Mouse (Mus musculus) intestine, embryonic 14.5 days (tissue): ENCODE data around the gene Dock4. TPM values are rescaled to one million over a fixed set of nuclear protein-coding genes. Genes with fewer than 3 reads are reported as not detected.

Experiments used
- ATAC-seq: fragments of 200-750 bp; cut with Nextera tagmentation; replicated peaks from 2 replicates; pipeline ENCODE4 v1.8.0; 2017; ENCODE audit warnings: low read depth, moderate number of reproducible peaks, moderate TSS enrichment, moderate library complexity; ENCODE audit not compliant: low FRiP score, low TSS enrichment
- DNase-seq: peaks from one replicate; pipeline ENCODE4 v3.0.0-alpha.2; 2018; ENCODE audit warnings: low spot score
- H3K27ac ChIP-seq: fragments of 300-500 bp; sonication (generic); 2 replicates; pipeline ENCODE4 v1.5.1; 2014; ENCODE audit warnings: low read depth, mild to moderate bottlenecking, control low read depth
- H3K27me3 ChIP-seq: fragments of 300-500 bp; sonication (generic); replicated peaks from 2 replicates; pipeline ENCODE4 v1.6.1; 2014; ENCODE audit warnings: low read length, control low read depth; ENCODE audit not compliant: control insufficient read depth, insufficient read depth
- H3K36me3 ChIP-seq: fragments of 300-500 bp; sonication (generic); 2 replicates; pipeline ENCODE4 v1.6.1; 2014; ENCODE audit warnings: low read length, control low read depth; ENCODE audit not compliant: control insufficient read depth, insufficient read depth
- H3K4me1 ChIP-seq: fragments of 300-500 bp; sonication (generic); replicated peaks from 2 replicates; pipeline ENCODE4 v1.6.1; 2014; ENCODE audit warnings: low read length, control low read depth, mixed read lengths; ENCODE audit not compliant: control insufficient read depth, insufficient read depth
- H3K4me2 ChIP-seq: fragments of 300-500 bp; sonication (generic); 2 replicates; pipeline ENCODE4 v1.6.1; 2014; ENCODE audit warnings: low read length
- H3K4me3 ChIP-seq: fragments of 300-500 bp; sonication (generic); 2 replicates; pipeline ENCODE4 v1.5.1; 2014; ENCODE audit warnings: low read depth, low read length, control low read depth, mixed read lengths
- H3K9ac ChIP-seq: fragments of 300-500 bp; sonication (generic); 2 replicates; pipeline ENCODE4 v1.6.1; 2014; ENCODE audit warnings: mild to moderate bottlenecking, low read length
- H3K9me3 ChIP-seq: fragments of 300-500 bp; sonication (generic); 2 replicates; pipeline ENCODE4 v1.6.1; 2016; ENCODE audit warnings: low read length, control low read depth; ENCODE audit not compliant: control insufficient read depth
- WGBS: fragments of 180-500 bp; shearing (Covaris S2); extraction: QIAGEN DNeasy Blood & Tissue Kit; methylation state at CpG from one replicate; pipeline ENCODE4 v1.1.7; 2014; 5-methylcytosine and 5-hydroxymethylcytosine counted together
- polyA plus RNA-seq: library from polyadenylated mRNA; unstranded; fragments of >200 nt; fragmentation: Nextera tagmentation; extraction: Ambion mirVana; gene quantifications from 2 replicates; pipeline ENCODE4 v1.2.1, GENCODE M21; 2014

The Dock4 gene
- polyA plus RNA-seq, 1 experiment from 2014 or later, result 10.6 TPM

GRCm38 (mm10) chr12:40537826-40538225 lies 92.1 kb downstream of the Dock4 start:
- H3K9ac ChIP-seq, result no peak overlapping the region
- 92% methylated on average over 1 of the region's 1 CpGs for WGBS
- DNase-seq (no peak), ATAC-seq (no peak)
- H3K4me2 ChIP-seq, result no peak overlapping the region
- H3K36me3 ChIP-seq, result no peaks in the 10 kb centered on the region
- H3K27ac ChIP-seq, result no peak overlapping the region
- no peaks in the 10 kb centered on the region for H3K27me3 ChIP-seq
- H3K4me3 ChIP-seq, result no peak overlapping the region
- no peaks in the 10 kb centered on the region for H3K9me3 ChIP-seq
- H3K4me1 ChIP-seq, result no peaks in the 10 kb centered on the region

DNA sequence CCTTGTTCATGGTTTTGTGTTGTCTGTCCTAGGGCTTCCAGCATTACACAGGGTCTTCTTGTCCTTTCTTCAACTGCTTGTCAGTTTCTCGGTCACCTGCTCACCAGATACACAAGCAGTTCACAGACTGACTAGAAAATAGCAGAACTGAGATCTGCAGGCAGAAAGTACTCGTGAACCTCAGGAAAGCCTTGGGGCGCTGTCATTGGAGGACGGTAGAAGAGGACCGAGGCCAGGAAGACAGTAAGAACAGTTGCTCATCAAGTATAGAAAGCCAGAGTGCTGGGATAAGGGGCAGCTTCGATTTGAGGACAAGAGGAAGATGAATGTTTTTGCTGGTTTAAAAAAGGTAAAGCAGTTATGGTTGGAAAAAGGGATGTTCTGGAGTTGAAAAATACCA lies 92.6 kb downstream of the Dock4 start:
- ATAC-seq (no peak), DNase-seq (no peak)
- 80% methylated on average over 6 of the region's 6 CpGs for WGBS
- Histone ChIP-seq H3K9ac (no peak overlapping the region), H3K4me3 (no peak overlapping the region), H3K36me3 (no peaks in the 10 kb centered on the region), H3K27me3 (no peaks in the 10 kb centered on the region), H3K27ac (no peak overlapping the region), H3K9me3 (no peaks in the 10 kb centered on the region), H3K4me2 (no peak overlapping the region), H3K4me1 (no peaks in the 10 kb centered on the region)

DNA sequence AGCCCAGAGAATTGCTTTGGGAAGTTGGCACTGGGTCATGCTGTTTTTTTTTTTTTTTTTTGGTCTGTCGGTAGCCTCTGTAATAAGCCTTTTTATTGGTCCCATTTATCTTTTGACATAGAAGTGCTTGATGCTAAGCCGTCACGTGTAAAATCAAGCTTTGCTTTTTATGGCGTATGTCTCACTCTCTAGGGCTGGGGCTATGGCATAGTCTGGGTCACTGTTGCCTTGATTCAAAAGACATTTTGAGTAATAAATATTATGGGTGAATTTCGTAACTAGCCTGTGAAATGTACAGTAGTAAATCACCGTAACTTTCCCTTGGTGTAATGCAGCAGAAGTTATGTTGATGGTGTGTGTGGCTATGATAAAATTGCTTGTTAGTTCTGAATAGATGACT lies 93.0 kb downstream of the Dock4 start:
- WGBS, result 61% methylated on average over 6 of the region's 6 CpGs
- Histone ChIP-seq H3K4me1 (no peaks in the 10 kb centered on the region), H3K27me3 (no peaks in the 10 kb centered on the region), H3K9me3 (no peaks in the 10 kb centered on the region), H3K36me3 (no peaks in the 10 kb centered on the region), H3K4me2 (no peak overlapping the region), H3K27ac (no peak overlapping the region), H3K9ac (no peak overlapping the region), H3K4me3 (no peak overlapping the region)
- ATAC-seq (0 out of 2 replicates have a peak, but pooled peaks have one; percentile 60), DNase-seq (no peak)

DNA sequence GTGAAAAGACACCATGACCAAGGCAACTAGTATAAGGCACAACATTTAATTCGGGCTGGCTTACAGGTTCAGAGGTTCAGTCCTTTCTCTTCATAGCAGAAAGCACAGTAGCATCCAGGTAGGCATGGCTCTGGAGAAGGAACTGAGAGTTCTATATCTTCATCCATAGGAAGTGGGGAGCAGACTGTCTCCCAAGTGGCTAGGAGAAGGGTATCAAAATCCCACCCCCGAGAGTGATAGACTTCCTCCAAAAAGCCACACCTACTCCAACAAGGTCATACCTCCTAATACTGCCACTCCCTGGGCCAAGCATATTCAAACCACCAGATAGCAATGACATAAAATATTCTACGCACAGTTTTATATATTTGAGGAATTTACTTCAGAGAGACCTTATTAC lies 98.5 kb downstream of the Dock4 start:
- Histone ChIP-seq H3K4me3 (no peak overlapping the region), H3K9me3 (no peaks in the 10 kb centered on the region), H3K36me3 (no peaks in the 10 kb centered on the region), H3K4me1 (no peaks in the 10 kb centered on the region), H3K4me2 (no peak overlapping the region), H3K9ac (no peak overlapping the region), H3K27me3 (no peaks in the 10 kb centered on the region), H3K27ac (no peak overlapping the region)
- DNase-seq, result no peak
- ATAC-seq, result no peak
- 86% methylated on average over 3 of the region's 3 CpGs for WGBS

DNA sequence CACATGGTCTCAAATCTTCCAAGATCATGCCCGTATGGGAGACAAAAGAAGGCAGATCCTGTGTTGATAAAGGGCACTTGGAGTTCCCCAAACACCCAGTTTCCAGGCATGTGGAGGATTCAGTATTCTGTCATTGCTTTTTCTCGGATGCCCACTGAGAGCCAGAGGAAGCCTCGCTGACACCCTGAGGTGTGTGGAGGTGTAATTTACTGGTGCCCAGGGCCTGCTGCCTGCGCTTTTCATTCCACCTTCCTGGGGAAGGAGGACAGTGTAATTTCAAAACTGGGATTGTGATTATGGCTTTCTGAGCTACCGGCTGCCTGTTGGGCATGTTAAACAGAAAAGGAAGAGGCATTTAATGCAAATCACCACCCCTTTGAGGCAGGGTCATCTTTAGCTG lies 101.1 kb downstream of the Dock4 start:
- Histone ChIP-seq H3K27ac (no peak overlapping the region), H3K4me3 (no peak overlapping the region), H3K9me3 (no peaks in the 10 kb centered on the region), H3K27me3 (no peaks in the 10 kb centered on the region), H3K36me3 (no peaks in the 10 kb centered on the region), H3K4me1 (no peaks in the 10 kb centered on the region), H3K9ac (no peak overlapping the region), H3K4me2 (no peak overlapping the region)
- WGBS, result 53% methylated on average over 5 of the region's 5 CpGs
- no peak for DNase-seq
- ATAC-seq, result no peak

GRCm38 (mm10) chr12:40551317-40551716 lies 105.6 kb downstream of the Dock4 start:
- no peak for ATAC-seq

GRCm38 (mm10) chr12:40552201-40552600 lies 106.4 kb downstream of the Dock4 start:
- Histone ChIP-seq H3K27me3 (no peaks in the 10 kb centered on the region), H3K36me3 (no peaks in the 10 kb centered on the region), H3K9me3 (no peaks in the 10 kb centered on the region), H3K27ac (no peak overlapping the region), H3K4me1 (no peaks in the 10 kb centered on the region), H3K9ac (no peak overlapping the region), H3K4me3 (no peak overlapping the region), H3K4me2 (no peak overlapping the region)
- DNase-seq, result no peak
- no peak for ATAC-seq
- 80% methylated on average over 1 of the region's 1 CpGs for WGBS

More at GRCm38 (mm10) chr12:40551317-40551716, 105.6 kb downstream of the Dock4 start:
- Histone ChIP-seq H3K27me3 (no peaks in the 10 kb centered on the region), H3K9ac (no peak overlapping the region), H3K27ac (no peak overlapping the region), H3K4me3 (no peak overlapping the region), H3K4me2 (no peak overlapping the region), H3K9me3 (no peaks in the 10 kb centered on the region), H3K4me1 (no peaks in the 10 kb centered on the region), H3K36me3 (no peaks in the 10 kb centered on the region)
- WGBS, result 94% methylated on average over 3 of the region's 3 CpGs
- DNase-seq, result no peak

DNA sequence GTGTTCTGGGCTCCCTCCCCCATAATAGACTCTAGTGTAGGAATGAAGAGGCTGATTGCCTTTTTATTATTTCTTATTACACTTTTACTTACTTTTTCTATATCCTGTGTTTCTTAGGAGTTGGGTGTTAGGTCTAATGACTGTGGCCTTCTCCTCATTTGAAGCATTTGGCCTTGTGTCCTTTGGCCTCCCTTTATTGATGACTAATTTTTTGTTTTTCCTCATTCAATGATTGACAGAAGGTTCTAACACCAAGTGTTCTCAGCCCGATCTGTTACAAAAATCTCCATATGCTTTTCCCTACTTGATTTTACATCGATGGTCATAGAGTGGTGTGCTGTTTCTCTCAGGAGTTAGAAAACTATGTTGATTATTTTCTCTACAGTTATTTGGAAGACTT lies 108.2 kb downstream of the Dock4 start:
- Histone ChIP-seq H3K4me3 (no peak overlapping the region), H3K4me2 (no peak overlapping the region), H3K4me1 (no peaks in the 10 kb centered on the region), H3K27me3 (no peaks in the 10 kb centered on the region), H3K27ac (no peak overlapping the region), H3K9ac (no peak overlapping the region), H3K9me3 (no peaks in the 10 kb centered on the region), H3K36me3 (no peaks in the 10 kb centered on the region)
- WGBS, result 94% methylated on average over 2 of the region's 2 CpGs
- no peak for ATAC-seq
- no peak for DNase-seq

DNA sequence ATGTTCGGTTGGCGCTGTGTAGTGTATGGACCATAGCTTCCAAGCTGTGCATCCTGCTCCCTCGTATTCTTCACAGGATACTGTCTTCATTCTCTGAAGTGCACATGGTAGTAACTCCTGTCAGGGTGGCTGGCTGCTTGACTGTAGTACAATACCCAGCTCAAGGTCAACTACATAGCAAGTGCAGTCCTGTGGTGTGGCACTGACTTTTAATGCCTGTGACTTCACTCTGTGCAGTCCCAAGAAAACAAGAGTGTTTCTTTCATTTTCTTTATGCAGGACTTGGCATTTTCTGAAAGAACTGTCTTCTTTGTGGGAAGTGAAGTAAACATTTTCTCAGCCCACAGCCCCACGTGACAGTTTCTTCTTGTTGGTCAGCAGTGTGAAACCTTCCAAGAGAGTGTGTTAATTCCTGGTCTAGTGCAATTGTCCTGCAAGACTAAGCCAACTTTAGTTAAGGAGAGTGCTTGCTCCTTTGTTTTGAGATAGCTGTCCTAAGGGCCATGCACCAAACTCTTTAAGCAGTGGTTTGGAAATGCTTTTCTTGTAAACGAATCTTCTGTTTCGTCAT lies 109.3 kb downstream of the Dock4 start:
- Histone ChIP-seq H3K4me1 (no peaks in the 10 kb centered on the region), H3K9me3 (no peaks in the 10 kb centered on the region), H3K27ac (no peak overlapping the region), H3K4me3 (no peak overlapping the region), H3K27me3 (no peaks in the 10 kb centered on the region), H3K36me3 (no peaks in the 10 kb centered on the region), H3K9ac (no peak overlapping the region), H3K4me2 (no peak overlapping the region)
- DNase-seq, result no peak
- 86% methylated on average over 6 of the region's 6 CpGs for WGBS
- ATAC-seq, result no peak
